Mouse (Mus musculus): ENCODE data around the gene Mrpl37. TPM values are rescaled to one million over a fixed set of nuclear protein-coding genes. Genes with fewer than 3 reads are reported as not detected.

The Mrpl37 gene
- total and polyA plus RNA-seq, 2 experiments from 2014 or later: 59.9 to 87.3 TPM

- DNase-seq (ENCODE audit: low spot score): no peak
- Histone ChIP-seq H3K4me3 (ENCODE audit: low read depth, low read length) (no peak overlapping the region), H3K4me1 (ENCODE audit: control insufficient read depth, insufficient read depth) (peaks cover 4% of the 10 kb centered on the region; the same call in 1 of the 2 replicates), H3K27ac (ENCODE audit: low read depth) (no peak overlapping the region), H3K36me3 (replicated peaks; ENCODE audit: control insufficient read depth, insufficient read depth, low read length) (no peaks in the 10 kb centered on the region), H3K4me2 (ENCODE audit: low read depth, low read length) (no peak overlapping the region), H3K9ac (replicated peaks; ENCODE audit: low read depth, low read length) (no peak overlapping the region), H3K9me3 (replicated peaks; ENCODE audit: control insufficient read depth, low read length) (no peaks in the 10 kb centered on the region), H3K27me3 (ENCODE audit: control insufficient read depth, insufficient read depth, low read length) (no peaks in the 10 kb centered on the region)
- no peak for TF ChIP-seq CTCF (IDR thresholded peaks at IDR 0.05; ENCODE audit: low read depth)
- TF ChIP-seq EP300 (IDR thresholded peaks at IDR 0.05; ENCODE audit: low read depth): no peak
- WGBS: 83% methylated on average over 4 of the region's 4 CpGs
- ATAC-seq (ENCODE audit: insufficient read depth, low read depth): no peak
Measured at GRCm38 (mm10) chr4:107083126-107083525, 16.5 kb upstream of the Mrpl37 start.

- H3K4me2 ChIP-seq (ENCODE audit: low read depth, low read length): no peak overlapping the region
- TF ChIP-seq EP300 (IDR thresholded peaks at IDR 0.05; ENCODE audit: low read depth) (no peak), CTCF (IDR thresholded peaks at IDR 0.05; ENCODE audit: low read depth) (no peak)
- H3K9me3 ChIP-seq (replicated peaks; ENCODE audit: control insufficient read depth, low read length): no peaks in the 10 kb centered on the region
- H3K4me1 ChIP-seq (ENCODE audit: control insufficient read depth, insufficient read depth): peaks cover 4% of the 10 kb centered on the region; the same call in 1 of the 2 replicates
- H3K9ac ChIP-seq (replicated peaks; ENCODE audit: low read depth, low read length): no peak overlapping the region
- H3K27me3 ChIP-seq (ENCODE audit: control insufficient read depth, insufficient read depth, low read length): no peaks in the 10 kb centered on the region
- WGBS: 78% methylated on average over 3 of the region's 3 CpGs
- no peak for DNase-seq (ENCODE audit: low spot score)
- no peak for ATAC-seq (ENCODE audit: insufficient read depth, low read depth)
- H3K27ac ChIP-seq (ENCODE audit: low read depth): no peak overlapping the region
- H3K4me3 ChIP-seq (ENCODE audit: low read depth, low read length): no peak overlapping the region
- no peaks in the 10 kb centered on the region for H3K36me3 ChIP-seq (replicated peaks; ENCODE audit: control insufficient read depth, insufficient read depth, low read length)
Measured at GRCm38 (mm10) chr4:107082185-107082584, 15.5 kb upstream of the Mrpl37 start.

- Histone ChIP-seq H3K27me3 (ENCODE audit: control insufficient read depth, insufficient read depth, low read length) (no peaks in the 10 kb centered on the region), H3K9me3 (replicated peaks; ENCODE audit: control insufficient read depth, low read length) (no peaks in the 10 kb centered on the region), H3K27ac (ENCODE audit: low read depth) (no peak overlapping the region), H3K9ac (replicated peaks; ENCODE audit: low read depth, low read length) (no peak overlapping the region), H3K36me3 (replicated peaks; ENCODE audit: control insufficient read depth, insufficient read depth, low read length) (no peaks in the 10 kb centered on the region), H3K4me2 (ENCODE audit: low read depth, low read length) (no peak overlapping the region), H3K4me1 (ENCODE audit: control insufficient read depth, insufficient read depth) (peaks cover 4% of the 10 kb centered on the region; the same call in 1 of the 2 replicates), H3K4me3 (ENCODE audit: low read depth, low read length) (no peak overlapping the region)
- ATAC-seq (ENCODE audit: insufficient read depth, low read depth) (peak; percentile 19; the same call in 1 of the 2 replicates), DNase-seq (ENCODE audit: low spot score) (peak; percentile 25)
- TF ChIP-seq EP300 (IDR thresholded peaks at IDR 0.05; ENCODE audit: low read depth): no peak
- TF ChIP-seq CTCF (IDR thresholded peaks at IDR 0.05; ENCODE audit: low read depth): no peak
Measured at GRCm38 (mm10) chr4:107079716-107080115, 13.0 kb upstream of the Mrpl37 start.

GRCm38 (mm10) chr4:107078894-107079293, 12.2 kb upstream of the Mrpl37 start:
- no peak overlapping the region for H3K4me3 ChIP-seq (ENCODE audit: low read depth, low read length)
- H3K27ac ChIP-seq (ENCODE audit: low read depth): no peak overlapping the region
- ATAC-seq (ENCODE audit: insufficient read depth, low read depth) (no peak), DNase-seq (ENCODE audit: low spot score) (no peak)
- H3K9me3 ChIP-seq (replicated peaks; ENCODE audit: control insufficient read depth, low read length): no peaks in the 10 kb centered on the region
- H3K4me2 ChIP-seq (ENCODE audit: low read depth, low read length): no peak overlapping the region
- H3K9ac ChIP-seq (replicated peaks; ENCODE audit: low read depth, low read length): no peak overlapping the region
- H3K36me3 ChIP-seq (replicated peaks; ENCODE audit: control insufficient read depth, insufficient read depth, low read length): no peaks in the 10 kb centered on the region
- H3K27me3 ChIP-seq (ENCODE audit: control insufficient read depth, insufficient read depth, low read length): no peaks in the 10 kb centered on the region
- H3K4me1 ChIP-seq (ENCODE audit: control insufficient read depth, insufficient read depth): 0 out of 2 replicates have a peak, but pooled peaks cover 4% of the 10 kb centered on the region
- TF ChIP-seq CTCF (IDR thresholded peaks at IDR 0.05; ENCODE audit: low read depth) (no peak), EP300 (IDR thresholded peaks at IDR 0.05; ENCODE audit: low read depth) (no peak)
- WGBS: 77% methylated on average over 4 of the region's 4 CpGs

GRCm38 (mm10) chr4:107075456-107075855, 8.8 kb upstream of the Mrpl37 start:
- no peak for ATAC-seq (ENCODE audit: insufficient read depth, low read depth)
- H3K4me3 ChIP-seq (ENCODE audit: low read depth, low read length): no peak overlapping the region
- no peaks in the 10 kb centered on the region for H3K9me3 ChIP-seq (replicated peaks; ENCODE audit: control insufficient read depth, low read length)
- 77% methylated on average over 5 of the region's 5 CpGs for WGBS
- H3K27me3 ChIP-seq (ENCODE audit: control insufficient read depth, insufficient read depth, low read length): no peaks in the 10 kb centered on the region
- TF ChIP-seq EP300 (IDR thresholded peaks at IDR 0.05; ENCODE audit: low read depth) (no peak), CTCF (IDR thresholded peaks at IDR 0.05; ENCODE audit: low read depth) (no peak)
- H3K4me2 ChIP-seq (ENCODE audit: low read depth, low read length): no peak overlapping the region
- H3K27ac ChIP-seq (ENCODE audit: low read depth): no peak overlapping the region
- no peak overlapping the region for H3K9ac ChIP-seq (replicated peaks; ENCODE audit: low read depth, low read length)
- 0 out of 2 replicates have a peak, but pooled peaks cover 4% of the 10 kb centered on the region for H3K4me1 ChIP-seq (ENCODE audit: control insufficient read depth, insufficient read depth)
- H3K36me3 ChIP-seq (replicated peaks; ENCODE audit: control insufficient read depth, insufficient read depth, low read length): no peaks in the 10 kb centered on the region
- DNase-seq (ENCODE audit: low spot score): no peak

DNA sequence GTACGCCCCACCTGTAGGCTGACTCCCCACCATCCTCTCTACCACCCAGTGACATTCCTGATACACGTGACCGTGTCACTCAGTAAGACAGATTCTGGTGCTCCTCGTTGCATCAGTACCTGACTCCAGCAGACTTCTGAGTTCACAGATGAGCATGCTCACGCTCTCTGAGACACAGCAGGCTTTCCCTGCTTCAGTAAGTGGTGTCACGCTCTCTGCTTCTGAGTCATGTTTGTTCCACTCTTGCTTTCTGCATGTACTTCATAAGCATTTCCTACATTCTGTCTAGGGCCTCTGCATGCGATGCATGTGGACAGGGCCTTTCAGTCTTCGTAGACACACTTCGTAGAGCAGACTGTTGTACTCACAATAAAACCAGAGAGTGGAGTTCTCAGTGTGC, 5.7 kb upstream of the Mrpl37 start:
- H3K4me2 ChIP-seq (ENCODE audit: low read depth, low read length): no peak overlapping the region
- peaks cover 5% of the 10 kb centered on the region; the same call in 1 of the 2 replicates for H3K4me1 ChIP-seq (ENCODE audit: control insufficient read depth, insufficient read depth)
- no peaks in the 10 kb centered on the region for H3K27me3 ChIP-seq (ENCODE audit: control insufficient read depth, insufficient read depth, low read length)
- H3K9ac ChIP-seq (replicated peaks; ENCODE audit: low read depth, low read length): no peak overlapping the region
- WGBS: 82% methylated on average over 9 of the region's 9 CpGs
- H3K4me3 ChIP-seq (ENCODE audit: low read depth, low read length): no peak overlapping the region
- no peak for ATAC-seq (ENCODE audit: insufficient read depth, low read depth)
- no peak for DNase-seq (ENCODE audit: low spot score)
- no peak for TF ChIP-seq CTCF (IDR thresholded peaks at IDR 0.05; ENCODE audit: low read depth)
- H3K9me3 ChIP-seq (replicated peaks; ENCODE audit: control insufficient read depth, low read length): no peaks in the 10 kb centered on the region
- no peak overlapping the region for H3K27ac ChIP-seq (ENCODE audit: low read depth)
- no peaks in the 10 kb centered on the region for H3K36me3 ChIP-seq (replicated peaks; ENCODE audit: control insufficient read depth, insufficient read depth, low read length)
